Mouse (Mus musculus): ENCODE measurements around the gene Ctnnbip1.

DNA sequence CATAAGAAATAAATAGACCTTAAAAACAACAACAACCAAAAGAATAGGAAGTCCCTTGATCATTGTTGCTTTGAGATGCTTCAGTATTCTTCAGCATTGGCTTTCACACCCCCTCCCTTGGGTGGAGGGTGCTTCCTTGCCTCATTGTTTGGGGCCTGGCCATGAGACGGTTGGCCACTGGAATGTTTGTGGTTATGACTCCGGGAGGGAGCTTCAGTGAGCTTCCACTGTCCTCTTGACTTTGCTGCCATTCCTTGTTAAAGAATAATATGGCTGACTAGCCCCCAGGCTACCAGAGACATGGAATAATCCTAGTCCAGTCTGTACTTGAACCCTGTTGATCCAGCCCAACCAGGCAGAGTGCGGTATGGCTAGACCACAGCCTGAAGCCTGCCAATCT is 11.1 kb upstream of the Ctnnbip1 start:
- TF ChIP-seq CTCF (IDR thresholded peaks at IDR 0.05) (no peak), EP300 (IDR thresholded peaks at IDR 0.05) (no peak)
